In the genomic region with DNA sequence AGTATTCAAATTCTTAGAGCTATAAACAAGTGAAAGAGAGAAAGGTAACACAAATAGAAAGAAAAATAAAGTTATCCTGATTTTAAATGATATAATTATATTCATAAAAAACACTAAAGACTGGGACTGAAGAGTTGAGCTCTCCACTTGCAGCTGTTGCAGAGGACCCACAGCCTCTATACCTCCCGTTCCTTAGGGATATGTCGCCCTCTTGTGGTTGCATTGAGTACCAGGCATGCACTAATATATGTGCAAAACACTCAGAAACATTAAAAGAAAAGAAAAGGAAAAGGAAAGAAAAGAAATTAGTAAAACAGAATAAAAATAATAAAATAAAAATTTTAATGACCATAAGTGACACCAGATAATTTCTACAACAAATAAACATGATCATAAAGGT, we compare ENCODE assay signal across 8 mouse cellular contexts.
DNase-seq lines count a peak whose midpoint lies in the region; ATAC-seq and TF ChIP-seq lines count a peak whose summit lies in the region.

No protein-coding gene starts in this region.

- no peaks in the 10 kb centered on the region for H3K4me1 ChIP-seq in forebrain, postnatal 0 days (ENCODE audit: insufficient read depth)
- H3K4me1 ChIP-seq in forebrain, embryonic 16.5 days (replicated peaks; ENCODE audit: control insufficient read depth, insufficient read depth, low read length) = no peaks in the 10 kb centered on the region
- no peaks in the 10 kb centered on the region for H3K4me1 ChIP-seq in neural tube, embryonic 11.5 days (ENCODE audit: control insufficient read depth, insufficient read depth, low read length)
- H3K4me1 ChIP-seq in bone marrow, adult 2 months (ENCODE audit: control insufficient read depth, insufficient read depth, low read length) = no peaks in the 10 kb centered on the region

- ATAC-seq in forebrain, postnatal 0 days = no peak
- no peak for ATAC-seq in forebrain, embryonic 16.5 days
- no peak for ATAC-seq in neural tube, embryonic 11.5 days (ENCODE audit: insufficient read depth, low FRiP score, low TSS enrichment)

- no peaks in the 10 kb centered on the region for H3K27me3 ChIP-seq in forebrain, postnatal 0 days (ENCODE audit: insufficient read depth, low read length)
- H3K27me3 ChIP-seq in forebrain, embryonic 16.5 days (replicated peaks; ENCODE audit: control insufficient read depth, insufficient read depth, low read length) = no peaks in the 10 kb centered on the region
- H3K27me3 ChIP-seq in neural tube, embryonic 11.5 days (ENCODE audit: control insufficient read depth, insufficient read depth, low read length) = no peaks in the 10 kb centered on the region

- no peak for TF ChIP-seq POLR2A in bone marrow, adult 2 months (IDR thresholded peaks at IDR 0.05; ENCODE audit: borderline replicate concordance, control insufficient read depth, low read depth, low read length)

- no peak for DNase-seq in forebrain, postnatal 0 days
- peak; percentile 30 for DNase-seq in neural tube, embryonic 11.5 days (ENCODE audit: low spot score)
- DNase-seq in neural tube, embryonic 10.5 days (ENCODE audit: extremely low spot score, low spot score) = no peak
- DNase-seq in kidney, postnatal 36 days = peak; percentile 19 to 74
- DNase-seq in T-cell, adult 2 months (ENCODE audit: low spot score) = no peak
- no peak for DNase-seq in cerebellum, adult 11-12 months

- peak; percentile 32; the same call in 1 of the 2 replicates for TF ChIP-seq CTCF in forebrain, postnatal 0 days (IDR thresholded peaks at IDR 0.05; ENCODE audit: low read depth)
- TF ChIP-seq CTCF in bone marrow, adult 2 months (IDR thresholded peaks at IDR 0.05; ENCODE audit: control insufficient read depth, insufficient read depth, low read length) = peak; percentile 43; the same call in 1 of the 2 replicates

- H3K27ac ChIP-seq in forebrain, postnatal 0 days (ENCODE audit: low read depth, low read length) = no peak overlapping the region
- H3K27ac ChIP-seq in forebrain, embryonic 16.5 days (ENCODE audit: low read length) = no peak overlapping the region
- H3K27ac ChIP-seq in neural tube, embryonic 11.5 days (ENCODE audit: low read depth, low read length) = no peak overlapping the region
- no peak overlapping the region for H3K27ac ChIP-seq in bone marrow, adult 2 months (ENCODE audit: control insufficient read depth, insufficient read depth, low read depth, low read length, poor library complexity)

- H3K9me3 ChIP-seq in forebrain, postnatal 0 days (ENCODE audit: low read length) = no peaks in the 10 kb centered on the region
- H3K9me3 ChIP-seq in forebrain, embryonic 16.5 days (ENCODE audit: control insufficient read depth, low read length) = no peaks in the 10 kb centered on the region
- no peaks in the 10 kb centered on the region for H3K9me3 ChIP-seq in neural tube, embryonic 11.5 days (ENCODE audit: control insufficient read depth, low read length)

- H3K9ac ChIP-seq in forebrain, postnatal 0 days = no peak overlapping the region
- H3K9ac ChIP-seq in forebrain, embryonic 16.5 days (replicated peaks; ENCODE audit: low read depth, low read length) = no peak overlapping the region
- no peak overlapping the region for H3K9ac ChIP-seq in neural tube, embryonic 11.5 days (ENCODE audit: low read length)

- H3K4me3 ChIP-seq in forebrain, postnatal 0 days (ENCODE audit: low read depth, low read length) = no peak overlapping the region
- H3K4me3 ChIP-seq in forebrain, embryonic 16.5 days (replicated peaks; ENCODE audit: low read length) = no peak overlapping the region
- H3K4me3 ChIP-seq in neural tube, embryonic 11.5 days (ENCODE audit: low read depth, low read length) = no peak overlapping the region
- H3K4me3 ChIP-seq in bone marrow, adult 2 months (replicated peaks; ENCODE audit: control insufficient read depth, low read depth, low read length) = no peak overlapping the region

- no peaks in the 10 kb centered on the region for H3K36me3 ChIP-seq in forebrain, postnatal 0 days (ENCODE audit: insufficient read depth)
- no peaks in the 10 kb centered on the region for H3K36me3 ChIP-seq in forebrain, embryonic 16.5 days (ENCODE audit: control insufficient read depth, insufficient read depth)
- H3K36me3 ChIP-seq in neural tube, embryonic 11.5 days (ENCODE audit: control insufficient read depth, insufficient read depth, low read length) = no peaks in the 10 kb centered on the region

- 24% methylated on average over 2 of the region's 2 CpGs for WGBS in forebrain, postnatal 0 days
- 13% methylated on average over 2 of the region's 2 CpGs for WGBS in forebrain, embryonic 16.5 days
- WGBS in neural tube, embryonic 11.5 days = 13% methylated on average over 2 of the region's 2 CpGs
- 7% methylated on average over 2 of the region's 2 CpGs for WGBS in bone marrow, adult 2 months

- no peak overlapping the region for H3K4me2 ChIP-seq in forebrain, postnatal 0 days (ENCODE audit: low read depth)
- no peak overlapping the region for H3K4me2 ChIP-seq in forebrain, embryonic 16.5 days (ENCODE audit: low read length)
- no peak overlapping the region for H3K4me2 ChIP-seq in neural tube, embryonic 11.5 days (ENCODE audit: low read depth)

Comparison
In these comparisons a context has a peak if more than half of its experiments do, and no peak if none do; other contexts are left out.
1. DNase-seq: peak in neural tube, embryonic 11.5 days (single experiment) and kidney, postnatal 36 days (2 of 2); none in forebrain, postnatal 0 days (single experiment), neural tube, embryonic 10.5 days (single experiment), T-cell, adult 2 months (single experiment) and cerebellum, adult 11-12 months (single experiment).